Mouse (Mus musculus) lung, adult 2 months (tissue): ENCODE data around the gene H13. TPM values are rescaled to one million over a fixed set of nuclear protein-coding genes. Genes with fewer than 3 reads are reported as not detected.
A peak's percentile ranks its signal among the peaks of the same experiment; 100 is the strongest.

Experiments
- DNase-seq: peaks from one replicate; pipeline ENCODE4 v3.0.0; 2022
- H3K4me1 ChIP-seq: fragments of 200-500 bp; 2 replicates; pipeline ENCODE4 v1.6.1; 2011; ENCODE audit warnings: low read length; ENCODE audit not compliant: control insufficient read depth, insufficient read depth
- H3K4me3 ChIP-seq: fragments of 200-500 bp; replicated peaks from 2 replicates; pipeline ENCODE3; 2011; ENCODE audit warnings: low read depth, mild to moderate bottlenecking, control low read depth, low read length; ENCODE audit errors: extremely low read depth
- CTCF ChIP-seq: fragments of 200-500 bp; IDR thresholded peaks from 2 replicates; pipeline ENCODE4 v1.5.1; 2011; ENCODE audit warnings: mild to moderate bottlenecking, low read length, control low read depth; ENCODE audit not compliant: insufficient read depth
- POLR2A ChIP-seq: fragments of 200-500 bp; IDR thresholded peaks from 2 replicates; pipeline ENCODE4 v1.6.1; 2011; ENCODE audit warnings: low read depth, mild to moderate bottlenecking, control low read depth, low read length, borderline replicate concordance; ENCODE audit errors: extremely low read depth
- WGBS: fragments of 180-500 bp; shearing (Covaris S2); methylation state at CpG from one replicate; pipeline ENCODE4 v1.1.7; 2018; 5-methylcytosine and 5-hydroxymethylcytosine counted together
- polyA plus RNA-seq: library from polyadenylated mRNA; depleted of rRNA; stranded (reverse); fragments of >200 nt; gene quantifications from 2 replicates; pipeline ENCODE4 v1.2.3, GENCODE M21; 2012

The H13 gene
- polyA plus RNA-seq, 1 experiment, result 125 TPM

DNA sequence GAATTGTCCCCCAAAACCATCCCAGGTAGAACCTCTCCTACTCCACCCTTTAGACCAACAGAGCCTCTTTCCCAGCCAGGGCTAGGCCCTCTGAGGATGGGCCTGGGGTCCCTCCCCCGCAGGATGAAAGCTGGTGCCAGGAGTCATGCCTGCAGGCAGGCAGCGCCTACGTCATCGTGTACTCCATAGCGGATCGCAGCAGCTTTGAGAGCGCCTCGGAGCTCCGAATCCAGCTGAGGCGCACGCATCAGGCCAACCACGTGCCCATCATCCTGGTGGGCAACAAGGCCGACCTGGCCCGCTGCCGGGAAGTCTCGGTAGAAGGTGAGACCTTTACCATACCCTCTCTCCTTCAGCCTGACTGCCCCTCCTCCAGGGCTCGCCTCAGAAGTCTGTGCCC lies 35.9 kb upstream of the H13 start:
- 0 out of 2 replicates have a peak, but pooled peaks cover 3% of the 10 kb centered on the region for H3K4me1 ChIP-seq
- 25% methylated on average over 17 of the region's 17 CpGs for WGBS
- no peak for DNase-seq

DNA sequence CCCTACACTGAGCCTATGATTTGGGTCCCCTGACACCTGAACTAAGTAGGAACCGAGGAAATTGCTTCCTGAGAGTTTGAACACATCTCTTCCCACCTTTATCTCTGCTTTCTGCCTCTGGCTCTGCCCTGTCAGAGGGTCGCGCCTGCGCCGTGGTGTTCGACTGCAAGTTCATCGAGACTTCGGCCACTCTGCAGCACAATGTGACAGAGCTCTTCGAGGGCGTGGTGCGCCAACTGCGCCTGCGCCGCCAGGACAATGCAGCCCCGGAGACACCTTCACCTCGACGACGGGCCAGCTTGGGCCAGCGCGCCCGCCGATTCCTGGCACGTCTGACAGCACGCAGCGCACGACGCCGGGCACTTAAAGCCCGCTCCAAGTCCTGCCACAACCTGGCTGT lies 35.0 kb upstream of the H13 start:
- H3K4me1 ChIP-seq, result 0 out of 2 replicates have a peak, but pooled peaks cover 3% of the 10 kb centered on the region
- no peak for TF ChIP-seq CTCF
- no peak for TF ChIP-seq POLR2A

More for the DNA sequence above, 35.9 kb upstream of the H13 start:
- no peak overlapping the region for H3K4me3 ChIP-seq
- TF ChIP-seq POLR2A, result no peak
- TF ChIP-seq CTCF, result no peak

DNA sequence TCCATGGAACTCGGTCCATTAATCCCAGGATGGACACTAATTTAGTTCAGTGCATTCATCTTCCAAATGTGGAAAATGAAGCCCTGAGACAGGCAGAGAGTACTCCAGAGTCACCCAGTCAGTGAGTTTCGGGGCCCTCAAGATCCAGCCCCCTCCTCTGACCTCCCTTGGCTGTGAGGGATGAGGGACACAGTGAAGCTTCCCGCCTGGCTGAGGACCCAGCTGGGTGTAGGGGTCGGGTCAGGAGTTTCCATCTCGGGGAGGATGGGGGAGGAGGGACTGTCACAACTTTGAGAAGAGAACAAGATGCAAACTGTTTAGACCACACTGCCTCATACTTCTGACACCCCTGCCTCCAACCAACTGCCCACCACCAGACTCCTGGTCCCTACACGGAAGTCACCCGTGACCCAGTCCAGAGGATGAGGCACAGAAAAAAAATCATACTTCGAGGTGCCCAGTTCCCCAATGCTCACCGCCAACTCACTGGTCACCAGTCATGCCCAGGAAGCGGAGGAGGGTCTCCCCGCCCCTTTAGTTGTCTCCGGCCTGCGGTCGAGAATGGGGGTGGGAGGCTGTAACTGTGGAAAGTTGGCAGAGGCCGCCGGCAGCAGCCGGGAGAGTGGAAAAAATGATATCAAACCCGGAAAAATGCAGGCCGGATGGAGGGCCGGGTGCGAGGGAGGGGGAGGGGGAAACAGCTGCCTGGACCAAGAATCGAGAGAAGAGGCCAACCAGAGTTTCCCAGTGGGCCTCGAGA lies 32.8 kb upstream of the H13 start:
- 34% methylated on average over 23 of the region's 23 CpGs for WGBS
- Histone ChIP-seq H3K4me3 (no peak overlapping the region), H3K4me1 (0 out of 2 replicates have a peak, but pooled peaks cover 3% of the 10 kb centered on the region)
- no peak for TF ChIP-seq POLR2A
- TF ChIP-seq CTCF, result no peak
- peak; percentile 44 for DNase-seq

More for the DNA sequence above, 35.0 kb upstream of the H13 start:
- no peak for DNase-seq
- 68% methylated on average over 29 of the region's 29 CpGs for WGBS
- no peak overlapping the region for H3K4me3 ChIP-seq

GRCm38 (mm10) chr2:152637006-152637322 lies 32.3 kb upstream of the H13 start:
- WGBS, result 53% methylated on average over 6 of the region's 6 CpGs
- no peak for TF ChIP-seq CTCF
- TF ChIP-seq POLR2A, result no peak
- DNase-seq, result no peak
- H3K4me3 ChIP-seq, result no peak overlapping the region
- H3K4me1 ChIP-seq, result 0 out of 2 replicates have a peak, but pooled peaks cover 3% of the 10 kb centered on the region

DNA sequence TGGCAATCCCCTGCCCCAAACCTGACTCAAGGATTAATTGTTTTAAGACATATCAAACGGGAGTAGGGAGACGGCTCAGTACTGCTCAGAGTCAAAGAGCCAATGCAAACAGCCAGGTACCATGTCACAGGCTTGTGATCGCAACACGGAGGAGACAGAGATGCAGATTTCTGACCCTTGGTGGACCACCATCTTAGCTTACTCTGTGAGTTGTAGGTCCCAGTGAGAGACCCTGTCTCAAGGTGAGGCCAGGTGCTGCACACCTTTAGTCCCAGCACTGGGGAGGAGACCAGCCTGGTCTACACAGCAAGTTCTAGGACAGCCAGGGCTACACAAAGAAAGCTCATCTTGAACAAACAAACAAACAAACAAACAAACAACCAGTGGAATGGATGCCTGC lies 31.9 kb upstream of the H13 start:
- DNase-seq, result no peak

GRCm38 (mm10) chr2:152638865-152639264 lies 30.4 kb upstream of the H13 start:
- no peak overlapping the region for H3K4me3 ChIP-seq
- no peak for DNase-seq
- 50% methylated on average over 6 of the region's 6 CpGs for WGBS
- no peaks in the 10 kb centered on the region for H3K4me1 ChIP-seq
- no peak for TF ChIP-seq POLR2A
- no peak for TF ChIP-seq CTCF

More for the DNA sequence above, 31.9 kb upstream of the H13 start:
- H3K4me3 ChIP-seq, result no peak overlapping the region
- no peak for TF ChIP-seq POLR2A
- WGBS, result 80% methylated on average over 4 of the region's 4 CpGs
- H3K4me1 ChIP-seq, result 0 out of 2 replicates have a peak, but pooled peaks cover 3% of the 10 kb centered on the region

- no peak for TF ChIP-seq CTCF
- TF ChIP-seq POLR2A, result no peak
- WGBS, result 33% methylated on average over 11 of the region's 11 CpGs
These were observed 29.7 kb upstream of the H13 start for GRCm38 (mm10) chr2:152639406-152640113.

GRCm38 (mm10) chr2:152652901-152653620 lies 16.2 kb upstream of the H13 start:
- H3K4me3 ChIP-seq, result no peak overlapping the region
- peak; percentile 35 for DNase-seq
- no peaks in the 10 kb centered on the region for H3K4me1 ChIP-seq
- WGBS, result 35% methylated on average over 10 of the region's 10 CpGs
- no peak for TF ChIP-seq POLR2A
- TF ChIP-seq CTCF, result no peak

More at GRCm38 (mm10) chr2:152639406-152640113, 29.7 kb upstream of the H13 start:
- no peak for DNase-seq
- H3K4me3 ChIP-seq, result no peak overlapping the region
- no peaks in the 10 kb centered on the region for H3K4me1 ChIP-seq

GRCm38 (mm10) chr2:152653874-152654715 lies 15.2 kb upstream of the H13 start:
- DNase-seq, result no peak
- 35% methylated on average over 14 of the region's 14 CpGs for WGBS
- H3K4me1 ChIP-seq, result no peaks in the 10 kb centered on the region

More at GRCm38 (mm10) chr2:152653874-152654715, 15.2 kb upstream of the H13 start:
- TF ChIP-seq CTCF, result no peak
- TF ChIP-seq POLR2A, result no peak
- H3K4me3 ChIP-seq, result no peak overlapping the region
